Comparison of ENCODE assay signal across 3 mouse cellular contexts in genomic region chr9:3830749-3831148, GRCm38 (mm10).
DNase-seq lines count a peak whose midpoint lies in the region; TF ChIP-seq lines count a peak whose summit lies in the region.
"Not testable (repeated sequence)": the region's sequence is repeated elsewhere in the genome, so short reads cannot be mapped to it uniquely, and the experiment has no call there.

No protein-coding gene starts in this region.

- TF ChIP-seq CTCF in CH12.LX (conservative IDR thresholded peaks at IDR 0.05 in 1 of 2, IDR thresholded peaks at IDR 0.05 in 1 of 2; ENCODE audit: low read depth in 2 of 2, low read length in 2 of 2); MEL (IDR thresholded peaks at IDR 0.05 in 2 of 3, conservative IDR thresholded peaks at IDR 0.05 in 1 of 3; ENCODE audit: control insufficient read depth in 1 of 3, insufficient read depth in 1 of 3, low read depth in 2 of 3, low read length in 3 of 3, poor library complexity in 1 of 3, severe bottlenecking in 1 of 3): not testable (repeated sequence)

- TF ChIP-seq POLR2A in CH12.LX (IDR thresholded peaks at IDR 0.05; ENCODE audit: low read depth, low read length); MEL (IDR thresholded peaks at IDR 0.05; ENCODE audit: control insufficient read depth in 1 of 2, insufficient read depth in 1 of 2, low read depth in 1 of 2, low read length in 2 of 2, poor library complexity in 1 of 2): not testable (repeated sequence)

- H3K9ac ChIP-seq in CH12.LX (ENCODE audit: insufficient read depth, low read depth); ES-E14 (ENCODE audit: insufficient read depth, low read depth, low read length, poor library complexity, severe bottlenecking); MEL (ENCODE audit: control insufficient read depth, low read depth, low read length, poor library complexity, severe bottlenecking): not testable (repeated sequence)

- not testable (repeated sequence) for H3K79me2 ChIP-seq in CH12.LX (replicated peaks; ENCODE audit: control insufficient read depth, extremely low read depth, insufficient read depth, poor library complexity, severe bottlenecking); MEL (ENCODE audit: control insufficient read depth, insufficient read depth, low read length, poor library complexity)

- not testable (repeated sequence) for H3K27me3 ChIP-seq in CH12.LX (replicated peaks); MEL (ENCODE audit: control insufficient read depth in 1 of 2, insufficient read depth in 2 of 2, low read length in 2 of 2)

- H3K4me3 ChIP-seq in CH12.LX (replicated peaks in 1 of 3; ENCODE audit: low read depth in 2 of 3, low read length in 2 of 3, poor library complexity in 1 of 3); ES-E14 (ENCODE audit: insufficient read depth in 1 of 2, low read depth in 1 of 2, low read length in 2 of 2, poor library complexity in 1 of 2, severe bottlenecking in 1 of 2); MEL (ENCODE audit: control insufficient read depth in 1 of 2, insufficient read depth in 1 of 2, low read depth in 2 of 2, low read length in 2 of 2): not testable (repeated sequence)

- not testable (repeated sequence) for TF ChIP-seq EP300 in CH12.LX (IDR thresholded peaks at IDR 0.05; ENCODE audit: low read length); MEL (IDR thresholded peaks at IDR 0.05; ENCODE audit: low read depth in 1 of 2, low read length in 2 of 2)

- not testable (repeated sequence) for H3K9me3 ChIP-seq in CH12.LX (replicated peaks; ENCODE audit: low read length); ES-E14 (ENCODE audit: control insufficient read depth, insufficient read depth, low read depth, low read length); MEL (replicated peaks; ENCODE audit: insufficient read depth, low read length)

- not testable (repeated sequence) for H3K36me3 ChIP-seq in CH12.LX (replicated peaks in 1 of 2; ENCODE audit: control insufficient read depth in 1 of 2, insufficient read depth in 1 of 2, low read length in 1 of 2); ES-E14 (ENCODE audit: control insufficient read depth, insufficient read depth, low read length, poor library complexity, severe bottlenecking); MEL (ENCODE audit: control insufficient read depth in 1 of 2, insufficient read depth in 2 of 2, low read length in 2 of 2)

- DNase-seq in CH12.LX (ENCODE audit: extremely low read depth); ES-E14 (ENCODE audit: low read depth, low spot score); MEL (ENCODE audit: low read depth, low spot score): not testable (repeated sequence)

- TF ChIP-seq RAD21 in CH12.LX (IDR thresholded peaks at IDR 0.05; ENCODE audit: low read depth, low read length); MEL (IDR thresholded peaks at IDR 0.05; ENCODE audit: low read depth, low read length): not testable (repeated sequence)

- H3K27ac ChIP-seq in CH12.LX (ENCODE audit: insufficient read depth, low read depth); ES-E14 (ENCODE audit: insufficient read depth, low read depth, low read length, poor library complexity, severe bottlenecking); MEL (ENCODE audit: control insufficient read depth, low read depth, low read length): not testable (repeated sequence)

- in situ Hi-C loops in CH12.LX (cut with MboI; ENCODE audit: low pct_ligation_motif_present, low pct_unique_long_range_greater_than_20kb, low sequenced_read_pairs); ES-E14 (cut with MboI; ENCODE audit: low sequenced_read_pairs in 2 of 2, unreplicated experiment in 2 of 2): not testable (repeated sequence)

- not testable (repeated sequence) for H3K4me1 ChIP-seq in CH12.LX (ENCODE audit: control insufficient read depth in 1 of 2, insufficient read depth in 2 of 2); ES-E14 (ENCODE audit: control insufficient read depth in 2 of 2, insufficient read depth in 2 of 2, low read length in 2 of 2, poor library complexity in 1 of 2); MEL (ENCODE audit: control insufficient read depth in 1 of 2, insufficient read depth in 2 of 2, low read length in 2 of 2)

- H3K4me2 ChIP-seq in CH12.LX (ENCODE audit: insufficient read depth, low read depth, poor library complexity, severe bottlenecking) = not testable (repeated sequence)

- dilution Hi-C loops in CH12.LX (cut with MboI; ENCODE audit: extremely low pct_ligation_motif_present, extremely low pct_unique_long_range_greater_than_20kb, low sequenced_read_pairs) = not testable (repeated sequence)

TF ChIP-seq in CH12.LX, 34 proteins besides CTCF, POLR2A, EP300 and RAD21:
- TF ChIP-seq ZNF384 (IDR thresholded peaks at IDR 0.05; ENCODE audit: low read depth, low read length) = peak; percentile 68

TF ChIP-seq in ES-E14, 5 proteins besides CTCF, POLR2A, EP300 and RAD21:
- peak; percentile 84 for TF ChIP-seq ZNF384 (IDR thresholded peaks at IDR 0.05; ENCODE audit: low read depth, low read length)

TF ChIP-seq in MEL, 35 proteins besides CTCF, POLR2A, EP300 and RAD21:
- TF ChIP-seq ZNF384 (IDR thresholded peaks at IDR 0.05; ENCODE audit: low read depth, low read length) = peak; percentile 48; the same call in 1 of the 2 replicates
